Mouse (Mus musculus) liver, adult 2 months (tissue): Measurements from ENCODE around the gene Tmem119.

ENCODE experiments used
- CTCF ChIP-seq: fragments of 200-500 bp; IDR thresholded peaks from 2 replicates; pipeline ENCODE4 v1.5.1; 2011; ENCODE audit warnings: low read depth, low read length, control low read depth
- POLR2A ChIP-seq: fragments of 200-500 bp; IDR thresholded peaks from 2 replicates; pipeline ENCODE4 v1.6.1; 2011; ENCODE audit warnings: low read length, control low read depth; ENCODE audit not compliant: insufficient read depth; ENCODE audit errors: extremely low read depth

DNA sequence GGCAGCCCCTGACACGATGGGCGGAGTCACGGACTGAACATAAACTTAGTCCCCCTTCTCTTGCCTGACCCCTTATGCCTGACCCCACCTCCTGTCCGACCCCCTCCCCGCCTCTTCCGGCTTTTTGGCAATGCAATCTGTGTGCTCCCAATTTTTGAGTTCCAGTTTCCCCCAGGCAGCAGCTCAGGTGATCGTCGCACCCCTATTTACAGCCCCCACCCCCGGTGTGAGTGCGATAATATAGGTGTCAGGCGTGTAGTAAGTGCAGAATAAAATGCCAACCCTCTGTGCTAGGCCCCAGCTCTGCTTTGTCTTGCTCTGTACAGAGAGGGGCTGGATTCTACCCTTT lies 14.7 kb upstream of the Tmem119 start:
- TF ChIP-seq CTCF (no peak), POLR2A (no peak)
